Mouse (Mus musculus) kidney, postnatal 25 days (tissue): ENCODE data around the gene Hoxc10.

Source experiments
- DNase-seq, 2 experiments: peaks; one replicate each; pipeline ENCODE4 v3.0.0; 2021; ENCODE audit warnings: mixed read lengths in 2 of 2

Gene Hoxc10

GRCm38 (mm10) chr15:102967511-102968397 lies 1.2 kb downstream of the Hoxc10 start:
- DNase-seq, result peak; percentile 48 to 70

- DNase-seq, result no peak
Observed at GRCm38 (mm10) chr15:102969296-102969695, 2.7 kb downstream of the Hoxc10 start.

GRCm38 (mm10) chr15:102970740-102971139 lies 4.1 kb downstream of the Hoxc10 start:
- DNase-seq, result peak; percentile 68 to 72

GRCm38 (mm10) chr15:102972254-102972653 lies 5.7 kb downstream of the Hoxc10 start:
- no peak for DNase-seq

- DNase-seq, result no peak
Observed at GRCm38 (mm10) chr15:102972753-102973152, 6.2 kb downstream of the Hoxc10 start.

- DNase-seq, result peak in 1 of 2 experiments; percentile 58
Observed at GRCm38 (mm10) chr15:102975034-102975433, 8.4 kb downstream of the Hoxc10 start.

GRCm38 (mm10) chr15:102975688-102976111 lies 9.1 kb downstream of the Hoxc10 start:
- DNase-seq, result peak; percentile 59 to 84

GRCm38 (mm10) chr15:102976171-102976570 lies 9.6 kb downstream of the Hoxc10 start, which contains the start of gene Hoxc9:
Gene Hoxc9 (plus strand): TSS chr15:102976439.
- peak in 1 of 2 experiments; percentile 67 for DNase-seq

- DNase-seq, result peak in 1 of 2 experiments; percentile 68
Observed at GRCm38 (mm10) chr15:102976631-102977422, 10.2 kb downstream of the Hoxc10 start.

GRCm38 (mm10) chr15:102977423-102977974 lies 10.9 kb downstream of the Hoxc10 start:
- DNase-seq, result no peak

GRCm38 (mm10) chr15:102978615-102979515 lies 12.3 kb downstream of the Hoxc10 start:
- DNase-seq, result no peak

GRCm38 (mm10) chr15:102979936-102980335 lies 13.3 kb downstream of the Hoxc10 start:
- no peak for DNase-seq

GRCm38 (mm10) chr15:102980352-102980751 lies 13.8 kb downstream of the Hoxc10 start:
- no peak for DNase-seq

GRCm38 (mm10) chr15:102980912-102981311 lies 14.3 kb downstream of the Hoxc10 start:
- DNase-seq, result peak in 1 of 2 experiments; percentile 62

GRCm38 (mm10) chr15:102981379-102982288 lies 15.0 kb downstream of the Hoxc10 start:
- DNase-seq, result peak; percentile 79

GRCm38 (mm10) chr15:102983716-102984115 lies 17.1 kb downstream of the Hoxc10 start:
- DNase-seq, result no peak

- DNase-seq, result no peak
Observed at GRCm38 (mm10) chr15:102984521-102984920, 17.9 kb downstream of the Hoxc10 start.

GRCm38 (mm10) chr15:102984925-102985324 lies 18.3 kb downstream of the Hoxc10 start:
- DNase-seq, result no peak

GRCm38 (mm10) chr15:102987124-102987833 lies 20.7 kb downstream of the Hoxc10 start:
- peak; percentile 92 to 99 for DNase-seq

- no peak for DNase-seq
Observed at GRCm38 (mm10) chr15:102988078-102988477, 21.5 kb downstream of the Hoxc10 start.
